ENCODE assay signal across 10 mouse cellular contexts in genomic region chr10:43584538-43584937, GRCm38 (mm10).
"Had no signal": no experiment of that assay in that cellular context is flagged by ENCODE, and none has a peak within 500 bp of the region (broad histone marks: within the 10 kb centered on the region; RNA-seq: fewer than 3 reads in every experiment).

No protein-coding gene starts in this region.

- H3K27me3 ChIP-seq: limb, embryonic 12.5 days; lung, embryonic 15.5 days; midbrain, embryonic 12.5 days; stomach, embryonic 15.5 days had no signal

- DNase-seq: kidney, adult 18-20 months; kidney, postnatal 10 days; kidney, postnatal 4 days; right cerebral cortex, postnatal 14 days; thymus, postnatal 36 days had no signal

- H3K9me3 ChIP-seq: lung, embryonic 15.5 days; midbrain, embryonic 12.5 days; stomach, embryonic 15.5 days had no signal

- H3K4me3 ChIP-seq: layer of hippocampus, adult 2 months; limb, embryonic 12.5 days; lung, embryonic 15.5 days; midbrain, embryonic 12.5 days; stomach, embryonic 15.5 days had no signal

- H3K9ac ChIP-seq: limb, embryonic 12.5 days; lung, embryonic 15.5 days; midbrain, embryonic 12.5 days; stomach, embryonic 15.5 days had no signal

- H3K4me2 ChIP-seq: limb, embryonic 12.5 days; lung, embryonic 15.5 days; midbrain, embryonic 12.5 days; stomach, embryonic 15.5 days had no signal

- H3K27ac ChIP-seq: layer of hippocampus, adult 2 months; limb, embryonic 12.5 days; lung, embryonic 15.5 days; midbrain, embryonic 12.5 days; stomach, embryonic 15.5 days had no signal
